Mouse (Mus musculus) embryonic stem cell, embryonic (primary cell): ENCODE results near the gene Cfap206.
"Not testable (repeated sequence)": the region's sequence is repeated elsewhere in the genome, so short reads cannot be mapped to it uniquely, and the experiment has no call there.

Experiments used
- CTCF ChIA-PET, 4 experiments: fragments of 300-600 bp in 2 of 4; fragments of 350-600 bp in 2 of 4; sonication (Branson Sonifier 250); formaldehyde crosslinking; loops; one replicate each; lab custom pipeline; 2022; ENCODE audit warnings: inconsistent platforms in 2 of 4; lab: Charles Lee
- POLR2A ChIA-PET, 4 experiments: fragments of 300-600 bp in 2 of 4; fragments of 350-600 bp in 2 of 4; sonication (Branson Sonifier 250); formaldehyde crosslinking; loops; one replicate each; lab custom pipeline; 2022; ENCODE audit warnings: antibody characterized with exemption in 4 of 4, inconsistent platforms in 1 of 4; lab: Charles Lee

Cfap206 gene

GRCm38 (mm10) chr4:34729851-34730341 lies at the start of gene Cfap206:
Gene Cfap206, minus strand, starts transcription at chr4:34730206.
- ChIA-PET POLR2A (interaction anchor here in 2 of 4 experiments (0.9 to 1.2 kb wide), 4 partner anchors 8 to 48 kb away, joined by 3 to 5 read pairs (median 4); no protein-coding TSS in a partner anchor), CTCF (no interaction called here)

- ChIA-PET CTCF (interaction anchor here in 3 of 4 experiments (0.6 to 2.1 kb wide), 15 partner anchors 10 to 1191 kb away, joined by 3 to 10 read pairs (median 3); no protein-coding TSS in a partner anchor), POLR2A (interaction anchor here (0.6 to 2.2 kb wide), 44 partner anchors 8 to 227 kb away, joined by 3 to 19 read pairs (median 4); partner anchors contain the start of genes Slc35a1 (in 2 of the 4), Akirin2 (in 1 of the 4) and Zfp292 (in 1 of the 4))
Measured at GRCm38 (mm10) chr4:34777677-34778527, 47.9 kb upstream of the Cfap206 start, which contains the start of gene Smim8. Gene Smim8, minus strand, starts transcription at chr4:34778423.

GRCm38 (mm10) chr4:34771652-34772371 lies 41.8 kb upstream of the Cfap206 start:
- POLR2A ChIA-PET = interaction anchor here (0.5 to 2.4 kb wide), 19 partner anchors 9 to 1464 kb away, joined by 3 to 6 read pairs (median 3); partner anchors contain the start of genes Cfap206 (in 1 of the 4) and Zfp292 (in 1 of the 4)
- CTCF ChIA-PET = interaction anchor here in 3 of 4 experiments (0.5 to 2.4 kb wide), 6 partner anchors 50 to 403 kb away, joined by 3 to 9 read pairs (median 4); no protein-coding TSS in a partner anchor

- ChIA-PET POLR2A (interaction anchor here in 1 of 4 experiments (1.7 to 2.6 kb wide), 2 partner anchors 11 to 12 kb away, joined by 3 to 7 read pairs; no protein-coding TSS in a partner anchor), CTCF (no interaction called here)
Measured at GRCm38 (mm10) chr4:34756163-34756562, 26.2 kb upstream of the Cfap206 start, which contains the start of gene Gm136. Gene Gm136, minus strand, starts transcription at chr4:34756263.

DNA sequence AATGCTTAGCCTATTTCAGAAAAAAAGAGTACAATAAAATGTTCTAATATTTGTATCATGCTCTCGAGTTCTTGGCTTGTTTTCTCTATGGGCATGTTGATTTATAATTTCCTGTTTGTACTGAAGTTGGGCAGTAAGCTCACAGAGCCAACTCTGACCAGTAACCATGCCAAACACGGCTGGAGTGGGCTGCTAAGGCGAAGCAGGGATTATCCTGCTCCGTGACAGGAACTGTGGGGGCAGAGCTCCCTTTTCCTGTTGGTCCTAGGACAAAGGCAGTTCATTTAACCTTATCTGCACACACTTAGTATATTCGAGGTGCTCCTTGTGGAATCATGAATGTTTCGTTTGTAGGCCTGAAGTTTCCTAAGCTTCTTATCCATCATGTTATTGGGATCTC lies 19.2 kb upstream of the Cfap206 start:
- POLR2A ChIA-PET = interaction anchor here in 1 of 4 experiments (0.5 kb wide), 1 partner anchor 28 kb away, joined by 9 read pairs; no protein-coding TSS in a partner anchor
- CTCF ChIA-PET = no interaction called here

GRCm38 (mm10) chr4:34734461-34734860 lies 4.5 kb upstream of the Cfap206 start:
- ChIA-PET CTCF (interaction anchor here in 1 of 4 experiments (1.5 kb wide), 1 partner anchor 33 kb away, joined by 4 read pairs; no protein-coding TSS in a partner anchor), POLR2A (interaction anchor here in 2 of 4 experiments (0.9 to 1.8 kb wide), 4 partner anchors 38 to 173 kb away, joined by 3 to 8 read pairs (median 5); partner anchors contain the start of gene Smim8 (in 2 of the 2))

DNA sequence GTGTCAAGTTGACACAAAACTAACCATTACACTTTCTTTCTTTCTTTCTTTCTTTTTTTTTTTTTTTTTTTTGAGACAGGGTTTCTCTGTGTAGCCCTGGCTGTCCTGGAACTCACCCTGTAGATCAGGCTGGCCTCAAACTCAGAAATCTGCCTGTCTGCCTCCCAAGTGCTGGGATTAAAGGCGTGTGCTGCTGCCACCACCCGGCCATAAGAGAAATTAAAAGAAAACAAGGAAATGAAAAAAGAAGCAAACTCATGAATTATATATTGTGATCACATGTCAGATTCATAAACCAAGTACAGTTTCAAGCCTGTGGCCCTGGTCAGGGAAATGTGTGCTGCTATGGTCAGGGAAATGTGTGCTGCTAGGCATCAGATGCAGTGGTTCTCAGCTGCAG lies 3.4 kb upstream of the Cfap206 start:
- CTCF ChIA-PET = interaction anchor here in 3 of 4 experiments (0.6 to 0.7 kb wide), 5 partner anchors 13 to 504 kb away, joined by 3 to 5 read pairs (median 3); no protein-coding TSS in a partner anchor
- POLR2A ChIA-PET = interaction anchor here in 2 of 4 experiments (1.0 to 1.8 kb wide), 2 partner anchors 11 to 44 kb away, joined by 3 to 8 read pairs; partner anchors contain the start of gene Smim8 (in 1 of the 2)

DNA sequence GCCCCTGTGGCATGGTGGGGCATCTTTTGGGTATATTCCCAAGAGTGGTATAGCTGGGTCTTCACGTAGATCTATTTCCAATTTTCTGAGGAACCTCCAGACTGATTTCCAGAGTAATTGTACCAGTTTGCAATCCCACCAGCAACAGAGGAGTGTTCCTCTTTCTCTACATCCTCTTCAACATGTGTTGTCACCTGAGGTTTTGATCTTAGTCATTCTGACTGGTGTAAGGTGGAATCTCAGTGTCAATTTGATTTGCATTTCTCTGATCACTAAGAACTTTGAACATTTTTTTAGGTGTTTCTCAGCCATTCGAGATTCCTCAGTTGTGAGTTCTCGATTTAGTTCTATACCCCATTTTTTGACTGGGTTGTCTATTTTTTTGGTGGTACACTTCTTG lies 4.3 kb downstream of the Cfap206 start:
- CTCF ChIA-PET, POLR2A ChIA-PET: not testable (repeated sequence)

GRCm38 (mm10) chr4:34724306-34724705 lies 5.7 kb downstream of the Cfap206 start:
- ChIA-PET POLR2A (interaction anchor here in 1 of 4 experiments (0.6 kb wide), 1 partner anchor 198 kb away, joined by 4 read pairs; no protein-coding TSS in a partner anchor), CTCF (no interaction called here)

- POLR2A ChIA-PET = interaction anchor here in 1 of 4 experiments (1.2 kb wide), 1 partner anchor 187 kb away, joined by 3 read pairs; no protein-coding TSS in a partner anchor
- CTCF ChIA-PET = no interaction called here
Measured at GRCm38 (mm10) chr4:34723186-34723585, 6.8 kb downstream of the Cfap206 start.

GRCm38 (mm10) chr4:34720127-34720895 lies 9.7 kb downstream of the Cfap206 start:
- ChIA-PET POLR2A (interaction anchor here in 1 of 4 experiments (1.3 to 1.8 kb wide), 2 partner anchors 58 to 152 kb away, joined by 6 read pairs; partner anchors contain the start of gene Smim8), CTCF (interaction anchor here in 2 of 4 experiments (0.6 to 1.4 kb wide), 3 partner anchors 13 to 58 kb away, joined by 3 read pairs; partner anchors contain the start of gene Smim8 (in 1 of the 2))

- ChIA-PET CTCF (interaction anchor here in 1 of 4 experiments (0.7 kb wide), 1 partner anchor 50 kb away, joined by 4 read pairs; no protein-coding TSS in a partner anchor), POLR2A (no interaction called here)
Measured at GRCm38 (mm10) chr4:34719421-34719820, 10.6 kb downstream of the Cfap206 start.

- CTCF ChIA-PET = interaction anchor here in 1 of 4 experiments (1.1 kb wide), 1 partner anchor 13 kb away, joined by 3 read pairs; no protein-coding TSS in a partner anchor
- POLR2A ChIA-PET = interaction anchor here in 1 of 4 experiments (0.8 kb wide), 1 partner anchor 35 kb away, joined by 3 read pairs; no protein-coding TSS in a partner anchor
Measured at GRCm38 (mm10) chr4:34715062-34715461, 14.9 kb downstream of the Cfap206 start.

- CTCF ChIA-PET = no interaction called here
- POLR2A ChIA-PET = interaction anchor here in 1 of 4 experiments (0.7 kb wide), 1 partner anchor 69 kb away, joined by 3 read pairs; no protein-coding TSS in a partner anchor
Measured at GRCm38 (mm10) chr4:34708127-34708526, 21.9 kb downstream of the Cfap206 start.

DNA sequence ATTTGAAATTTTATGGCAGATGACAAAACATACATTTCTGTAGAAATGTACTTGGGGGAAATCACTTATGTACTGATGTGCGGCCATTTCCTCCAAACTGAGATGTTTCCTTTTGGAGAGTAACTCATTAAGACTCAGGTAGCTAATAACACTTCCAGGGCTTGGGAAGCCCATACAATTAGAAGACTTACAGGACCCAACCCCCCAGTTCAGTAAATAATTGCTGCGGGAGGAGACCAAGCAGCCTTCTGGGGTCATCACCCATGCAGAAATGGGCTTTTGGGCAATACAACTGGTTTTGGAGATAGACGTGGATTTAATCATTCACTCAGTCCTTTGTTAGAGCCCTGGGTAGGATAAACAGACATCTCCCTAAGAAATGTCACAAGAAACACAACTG lies 22.8 kb downstream of the Cfap206 start:
- ChIA-PET CTCF (no interaction called here), POLR2A (interaction anchor here in 1 of 4 experiments (1.7 kb wide), 1 partner anchor 14 kb away, joined by 5 read pairs; no protein-coding TSS in a partner anchor)

- ChIA-PET CTCF (no interaction called here), POLR2A (interaction anchor here in 1 of 4 experiments (1.4 kb wide), 1 partner anchor 209 kb away, joined by 3 read pairs; no protein-coding TSS in a partner anchor)
Measured at GRCm38 (mm10) chr4:34703029-34703428, 27.0 kb downstream of the Cfap206 start.
